ENCODE assay signal across 25 mouse cellular contexts in genomic region chr8:90267698-90268256, GRCm38 (mm10).
DNase-seq lines count a peak whose midpoint lies in the region; ATAC-seq lines count a peak whose summit lies in the region.
"Had no signal": no experiment of that assay in that cellular context is flagged by ENCODE, and none has a peak within 500 bp of the region (broad histone marks: within the 10 kb centered on the region; RNA-seq: fewer than 3 reads in every experiment).

No protein-coding gene starts in this region.

- no peak overlapping the region for H3K9ac ChIP-seq in forebrain, embryonic 14.5 days (ENCODE audit: low read length)
- no peak overlapping the region for H3K9ac ChIP-seq in forebrain, embryonic 11.5 days (ENCODE audit: low read length)
- no peak overlapping the region for H3K9ac ChIP-seq in midbrain, embryonic 11.5 days (ENCODE audit: low read length)
- H3K9ac ChIP-seq in midbrain, embryonic 13.5 days (replicated peaks), result peak overlapping the region; percentile 15
- H3K9ac ChIP-seq in neural tube, embryonic 15.5 days (replicated peaks), result no peak overlapping the region
- H3K9ac ChIP-seq in kidney, embryonic 15.5 days, result no peak overlapping the region
- H3K9ac ChIP-seq: embryonic facial prominence, embryonic 13.5 days; liver, postnatal 0 days had no signal

- WGBS in forebrain, embryonic 14.5 days, result 33% methylated on average over 12 of the region's 12 CpGs
- WGBS in forebrain, embryonic 11.5 days, result 60% methylated on average over 12 of the region's 12 CpGs
- 65% methylated on average over 12 of the region's 12 CpGs for WGBS in midbrain, embryonic 11.5 days
- 78% methylated on average over 12 of the region's 12 CpGs for WGBS in midbrain, embryonic 10.5 days
- 29% methylated on average over 12 of the region's 12 CpGs for WGBS in midbrain, embryonic 13.5 days
- 35% methylated on average over 12 of the region's 12 CpGs for WGBS in neural tube, embryonic 15.5 days
- 60% methylated on average over 12 of the region's 12 CpGs for WGBS in kidney, embryonic 15.5 days

- no peak overlapping the region for H3K4me3 ChIP-seq in forebrain, embryonic 14.5 days (ENCODE audit: low read depth, low read length)
- H3K4me3 ChIP-seq in forebrain, embryonic 11.5 days (ENCODE audit: low read depth, low read length), result no peak overlapping the region
- H3K4me3 ChIP-seq in midbrain, embryonic 11.5 days (ENCODE audit: low read depth, low read length), result no peak overlapping the region
- no peak overlapping the region for H3K4me3 ChIP-seq in midbrain, embryonic 10.5 days
- H3K4me3 ChIP-seq in midbrain, embryonic 13.5 days (replicated peaks), result no peak overlapping the region
- no peak overlapping the region for H3K4me3 ChIP-seq in neural tube, embryonic 15.5 days (replicated peaks)
- no peak overlapping the region for H3K4me3 ChIP-seq in kidney, embryonic 15.5 days (replicated peaks)
- H3K4me3 ChIP-seq: embryonic facial prominence, embryonic 13.5 days; layer of hippocampus, adult 2 months had no signal

- H3K9me3 ChIP-seq in forebrain, embryonic 14.5 days (replicated peaks; ENCODE audit: control insufficient read depth, low read length), result no peaks in the 10 kb centered on the region
- no peaks in the 10 kb centered on the region for H3K9me3 ChIP-seq in forebrain, embryonic 11.5 days (ENCODE audit: control insufficient read depth, low read length)
- no peaks in the 10 kb centered on the region for H3K9me3 ChIP-seq in midbrain, embryonic 11.5 days (ENCODE audit: control insufficient read depth, low read length)
- no peaks in the 10 kb centered on the region for H3K9me3 ChIP-seq in midbrain, embryonic 10.5 days (replicated peaks)
- H3K9me3 ChIP-seq in midbrain, embryonic 13.5 days, result no peaks in the 10 kb centered on the region
- H3K9me3 ChIP-seq in neural tube, embryonic 15.5 days (replicated peaks), result no peaks in the 10 kb centered on the region
- no peaks in the 10 kb centered on the region for H3K9me3 ChIP-seq in kidney, embryonic 15.5 days (replicated peaks)
- H3K9me3 ChIP-seq: embryonic facial prominence, embryonic 13.5 days had no signal

- H3K4me1 ChIP-seq in forebrain, embryonic 14.5 days (ENCODE audit: control insufficient read depth, insufficient read depth, low read length), result peaks cover 17% of the 10 kb centered on the region
- no peaks in the 10 kb centered on the region; the same call in 1 of the 2 replicates for H3K4me1 ChIP-seq in forebrain, embryonic 11.5 days (replicated peaks; ENCODE audit: control insufficient read depth, insufficient read depth, low read length)
- H3K4me1 ChIP-seq in midbrain, embryonic 11.5 days (ENCODE audit: control insufficient read depth, insufficient read depth, low read length), result peaks cover 6% of the 10 kb centered on the region; the same call in 1 of the 2 replicates
- peaks cover 11% of the 10 kb centered on the region; the same call in 1 of the 2 replicates for H3K4me1 ChIP-seq in midbrain, embryonic 10.5 days
- H3K4me1 ChIP-seq in midbrain, embryonic 13.5 days (replicated peaks), result peaks cover 52% of the 10 kb centered on the region
- H3K4me1 ChIP-seq in neural tube, embryonic 15.5 days, result peaks cover 29% of the 10 kb centered on the region
- H3K4me1 ChIP-seq in kidney, embryonic 15.5 days, result no peaks in the 10 kb centered on the region

- H3K36me3 ChIP-seq in forebrain, embryonic 14.5 days (ENCODE audit: control insufficient read depth, insufficient read depth, low read length), result peaks cover 10% of the 10 kb centered on the region
- H3K36me3 ChIP-seq in forebrain, embryonic 11.5 days (ENCODE audit: control insufficient read depth, insufficient read depth, low read length), result no peaks in the 10 kb centered on the region; the same call in 1 of the 2 replicates
- peaks cover 4% of the 10 kb centered on the region; the same call in 1 of the 2 replicates for H3K36me3 ChIP-seq in midbrain, embryonic 11.5 days (ENCODE audit: control insufficient read depth, insufficient read depth, low read length)
- H3K36me3 ChIP-seq in midbrain, embryonic 10.5 days, result peaks cover 48% of the 10 kb centered on the region
- peaks cover 9% of the 10 kb centered on the region; the same call in 1 of the 2 replicates for H3K36me3 ChIP-seq in midbrain, embryonic 13.5 days
- no peaks in the 10 kb centered on the region for H3K36me3 ChIP-seq in neural tube, embryonic 15.5 days
- peaks cover 7% of the 10 kb centered on the region for H3K36me3 ChIP-seq in kidney, embryonic 15.5 days
- H3K36me3 ChIP-seq: embryonic facial prominence, embryonic 13.5 days; G1E had no signal

- no peak overlapping the region for H3K4me2 ChIP-seq in forebrain, embryonic 14.5 days (ENCODE audit: low read length)
- no peak overlapping the region for H3K4me2 ChIP-seq in forebrain, embryonic 11.5 days (ENCODE audit: low read depth, low read length, severe bottlenecking)
- no peak overlapping the region for H3K4me2 ChIP-seq in midbrain, embryonic 11.5 days
- 0 out of 2 replicates have a peak overlapping the region, but pooled peaks have one; percentile 1 for H3K4me2 ChIP-seq in midbrain, embryonic 13.5 days (replicated peaks)
- H3K4me2 ChIP-seq in neural tube, embryonic 15.5 days, result peak overlapping the region; percentile 13; the same call in 1 of the 2 replicates
- H3K4me2 ChIP-seq in kidney, embryonic 15.5 days, result no peak overlapping the region
- H3K4me2 ChIP-seq: embryonic facial prominence, embryonic 13.5 days; heart, embryonic 11.5 days had no signal

- H3K27ac ChIP-seq in forebrain, embryonic 14.5 days (ENCODE audit: low read depth, low read length), result peak overlapping the region; percentile 29; the same call in 1 of the 2 replicates
- no peak overlapping the region for H3K27ac ChIP-seq in forebrain, embryonic 11.5 days (ENCODE audit: low read depth, low read length)
- peak overlapping the region; percentile 57; the same call in 1 of the 2 replicates for H3K27ac ChIP-seq in midbrain, embryonic 11.5 days (ENCODE audit: low read depth, low read length)
- H3K27ac ChIP-seq in midbrain, embryonic 10.5 days (replicated peaks), result no peak overlapping the region
- H3K27ac ChIP-seq in midbrain, embryonic 13.5 days, result peak overlapping the region; percentile 84
- peak overlapping the region; percentile 67 for H3K27ac ChIP-seq in neural tube, embryonic 15.5 days (replicated peaks)
- H3K27ac ChIP-seq in kidney, embryonic 15.5 days, result no peak overlapping the region
- H3K27ac ChIP-seq: embryonic facial prominence, embryonic 13.5 days; layer of hippocampus, adult 2 months had no signal

- H3K27me3 ChIP-seq in forebrain, embryonic 14.5 days (replicated peaks; ENCODE audit: control insufficient read depth, insufficient read depth, low read length), result no peaks in the 10 kb centered on the region
- H3K27me3 ChIP-seq in forebrain, embryonic 11.5 days (ENCODE audit: control insufficient read depth, insufficient read depth, low read length), result no peaks in the 10 kb centered on the region
- no peaks in the 10 kb centered on the region for H3K27me3 ChIP-seq in midbrain, embryonic 11.5 days (ENCODE audit: control insufficient read depth, insufficient read depth, low read length)
- no peaks in the 10 kb centered on the region for H3K27me3 ChIP-seq in midbrain, embryonic 10.5 days (ENCODE audit: low read depth, poor library complexity, severe bottlenecking)
- H3K27me3 ChIP-seq in midbrain, embryonic 13.5 days, result no peaks in the 10 kb centered on the region
- no peaks in the 10 kb centered on the region for H3K27me3 ChIP-seq in neural tube, embryonic 15.5 days (replicated peaks)
- H3K27me3 ChIP-seq in kidney, embryonic 15.5 days, result no peaks in the 10 kb centered on the region
- H3K27me3 ChIP-seq: embryonic facial prominence, embryonic 13.5 days had no signal

- ATAC-seq in forebrain, embryonic 14.5 days, result no peak
- no peak for ATAC-seq in forebrain, embryonic 11.5 days (replicated peaks; ENCODE audit: low FRiP score)
- ATAC-seq in midbrain, embryonic 11.5 days (ENCODE audit: low FRiP score), result no peak
- ATAC-seq in midbrain, embryonic 13.5 days, result peak; percentile 18; the same call in 1 of the 2 replicates
- no peak for ATAC-seq in neural tube, embryonic 15.5 days (ENCODE audit: low FRiP score)
- no peak for ATAC-seq in kidney, embryonic 15.5 days (replicated peaks; ENCODE audit: low FRiP score)
- ATAC-seq: activated CD4-positive, CD25-positive, alpha-beta regulatory T cell, adult 4 months; liver, postnatal 0 days had no signal

- DNase-seq in forebrain, embryonic 14.5 days (ENCODE audit: low spot score), result peak; percentile 49
- no peak for DNase-seq in forebrain, embryonic 11.5 days (ENCODE audit: low spot score)
- DNase-seq in midbrain, embryonic 11.5 days (ENCODE audit: low spot score, missing footprints), result no peak
- no peak for DNase-seq in midbrain, embryonic 10.5 days (ENCODE audit: low spot score)
- no peak for DNase-seq in gastrocnemius, adult 8-10 months (ENCODE audit: low spot score in 2 of 2)
- DNase-seq: adrenal gland, postnatal 14 days; cerebellum, adult 11 months; cerebellum, postnatal 10 days; gastrocnemius, postnatal 36 days; heart, postnatal 10 days; kidney, adult 18-20 months; kidney, postnatal 14 days; left cerebral cortex, postnatal 4 days; liver, postnatal 0 days; lung, postnatal 4 days; right cerebral cortex, postnatal 25 days; thymus, adult 18-20 months had no signal

Comparison
In these comparisons a context has a peak if more than half of its experiments do, and no peak if none do; other contexts are left out.
1. H3K27ac ChIP-seq: peak in forebrain, embryonic 14.5 days (single experiment), midbrain, embryonic 11.5 days (single experiment), midbrain, embryonic 13.5 days (single experiment) and neural tube, embryonic 15.5 days (single experiment); none in forebrain, embryonic 11.5 days (single experiment), midbrain, embryonic 10.5 days (single experiment) and kidney, embryonic 15.5 days (single experiment).
2. H3K4me2 ChIP-seq: peak in midbrain, embryonic 13.5 days (single experiment) and neural tube, embryonic 15.5 days (single experiment); none in forebrain, embryonic 14.5 days (single experiment), forebrain, embryonic 11.5 days (single experiment), midbrain, embryonic 11.5 days (single experiment) and kidney, embryonic 15.5 days (single experiment).